In genomic region chr1:177547716-177548115, GRCm38 (mm10) we compare ENCODE assay signal across 16 mouse cellular contexts.
"Had no signal": no experiment of that assay in that cellular context is flagged by ENCODE, and none has a peak within 500 bp of the region (broad histone marks: within the 10 kb centered on the region; RNA-seq: fewer than 3 reads in every experiment).

No protein-coding gene starts in this region.

- H3K4me3 ChIP-seq: neural tube, embryonic 13.5 days; neural tube, embryonic 15.5 days; stomach, embryonic 15.5 days had no signal

- H3K27ac ChIP-seq: neural tube, embryonic 13.5 days; neural tube, embryonic 15.5 days; stomach, embryonic 15.5 days; stomach, postnatal 0 days had no signal

- H3K9ac ChIP-seq: neural tube, embryonic 13.5 days; neural tube, embryonic 15.5 days; stomach, embryonic 15.5 days had no signal

- DNase-seq: retina, postnatal 1 day; right cerebral cortex, adult 18-20 months; right cerebral cortex, postnatal 14 days; right cerebral cortex, postnatal 25 days; right cerebral cortex, postnatal 4 days; spleen, adult 18-20 months; thymus, adult 18-20 months; thymus, adult 2 months; thymus, postnatal 14 days; thymus, postnatal 25 days; thymus, postnatal 36 days; thymus, postnatal 4 days had no signal

- H3K9me3 ChIP-seq: neural tube, embryonic 13.5 days; neural tube, embryonic 15.5 days; stomach, embryonic 15.5 days had no signal

- H3K27me3 ChIP-seq: neural tube, embryonic 13.5 days; neural tube, embryonic 15.5 days; stomach, embryonic 15.5 days had no signal

- H3K4me1 ChIP-seq: neural tube, embryonic 13.5 days; neural tube, embryonic 15.5 days; stomach, embryonic 15.5 days had no signal

- H3K36me3 ChIP-seq: neural tube, embryonic 13.5 days; neural tube, embryonic 15.5 days; stomach, embryonic 15.5 days had no signal
